Mouse (Mus musculus) heart, embryonic 14.5 days (tissue): ENCODE data around the gene Hsd17b3. TPM values are rescaled to one million over a fixed set of nuclear protein-coding genes. Genes with fewer than 3 reads are reported as not detected.

ENCODE experiments used
- ATAC-seq: fragments of 200-750 bp; cut with Nextera tagmentation; 2 replicates; pipeline ENCODE4 v1.8.0; 2017; ENCODE audit warnings: low read depth, moderate TSS enrichment; ENCODE audit not compliant: insufficient number of reproducible peaks, insufficient read depth, low FRiP score
- H3K27ac ChIP-seq, 2 experiments: fragments of 200-500 bp in 1 of 2; fragments of 300-500 bp in 1 of 2; sonication (generic) in 1 of 2; replicated peaks in 1 of 2; 2 replicates each; pipeline ENCODE4 v1.5.1; 2012 to 2014; ENCODE audit warnings: low read depth in 2 of 2, low read length in 2 of 2, control low read depth in 1 of 2, mild to moderate bottlenecking in 1 of 2, mixed read lengths in 1 of 2; ENCODE audit not compliant: control insufficient read depth in 1 of 2, insufficient read depth in 1 of 2
- H3K27me3 ChIP-seq: fragments of 300-500 bp; sonication (generic); 2 replicates; pipeline ENCODE4 v1.6.1; 2014; ENCODE audit warnings: mild to moderate bottlenecking, low read length, control low read depth; ENCODE audit not compliant: control insufficient read depth, insufficient read depth
- H3K36me3 ChIP-seq: fragments of 300-500 bp; sonication (generic); 2 replicates; pipeline ENCODE4 v1.6.1; 2014; ENCODE audit warnings: mild to moderate bottlenecking, control low read depth, low read length, mixed read lengths; ENCODE audit not compliant: control insufficient read depth, insufficient read depth
- H3K4me1 ChIP-seq, 2 experiments: fragments of 200-500 bp in 1 of 2; fragments of 300-500 bp in 1 of 2; sonication (generic) in 1 of 2; 2 replicates each; pipeline ENCODE4 v1.6.1; 2012 to 2014; ENCODE audit warnings: low read length in 2 of 2, control low read depth in 1 of 2, mixed read lengths in 1 of 2; ENCODE audit not compliant: control insufficient read depth in 2 of 2, insufficient read depth in 2 of 2
- H3K4me2 ChIP-seq: fragments of 300-500 bp; sonication (generic); 2 replicates; pipeline ENCODE4 v1.6.1; 2014; ENCODE audit warnings: mild to moderate bottlenecking, low read length
- H3K4me3 ChIP-seq, 2 experiments: fragments of 200-500 bp in 1 of 2; fragments of 300-500 bp in 1 of 2; sonication (generic) in 1 of 2; 2 replicates each; pipeline ENCODE4 v1.5.1; 2012 to 2014; ENCODE audit warnings: low read length in 2 of 2, mild to moderate bottlenecking in 2 of 2, control low read depth in 1 of 2, low read depth in 1 of 2, moderate library complexity in 1 of 2; ENCODE audit not compliant: control insufficient read depth in 1 of 2, insufficient read depth in 1 of 2
- H3K9ac ChIP-seq: fragments of 300-500 bp; sonication (generic); 2 replicates; pipeline ENCODE4 v1.6.1; 2014; ENCODE audit warnings: mild to moderate bottlenecking, low read length
- H3K9me3 ChIP-seq: fragments of 300-500 bp; sonication (generic); 2 replicates; pipeline ENCODE4 v1.6.1; 2016; ENCODE audit warnings: low read length, control low read depth; ENCODE audit not compliant: control insufficient read depth
- WGBS: fragments of 180-500 bp; shearing (Covaris S2); extraction: QIAGEN DNeasy Blood & Tissue Kit; methylation state at CpG from one replicate; pipeline ENCODE4 v1.1.7; 2014; 5-methylcytosine and 5-hydroxymethylcytosine counted together
- polyA plus RNA-seq: library from polyadenylated mRNA; unstranded; fragments of >200 nt; fragmentation: Nextera tagmentation; extraction: Ambion mirVana; gene quantifications from 2 replicates; pipeline ENCODE4 v1.2.1, GENCODE M21; 2014

Gene Hsd17b3
- not detected in 2 replicates for polyA plus RNA-seq

GRCm38 (mm10) chr13:64089130-64089529 lies at the start of gene Hsd17b3:
Gene Hsd17b3, minus strand, starts transcription at chr13:64089230.
- Histone ChIP-seq H3K27ac (no peak within 1 kb of the TSS), H3K27me3 (no peaks in the 10 kb centered on the region), H3K4me3 (no peak within 1 kb of the TSS), H3K36me3 (no peaks in the 10 kb centered on the region), H3K9me3 (no peaks in the 10 kb centered on the region), H3K4me2 (no peak within 1 kb of the TSS), H3K4me1 (0 out of 4 replicates have a peak, but pooled peaks cover 0 to 2% of the 10 kb centered on the region in 2 experiments), H3K9ac (no peak within 1 kb of the TSS)
- ATAC-seq: no peak
- WGBS: 73% methylated on average over 4 of the region's 4 CpGs

- no peaks in the 10 kb centered on the region for H3K9me3 ChIP-seq
- H3K27ac ChIP-seq: peak overlapping the region; percentile 32 to 51; a peak in 3 of 4 replicates
- H3K9ac ChIP-seq: peak overlapping the region; percentile 75
- peak overlapping the region; percentile 51 to 72 for H3K4me3 ChIP-seq
- H3K27me3 ChIP-seq: no peaks in the 10 kb centered on the region
- H3K36me3 ChIP-seq: peaks cover 28% of the 10 kb centered on the region
- H3K4me2 ChIP-seq: peak overlapping the region; percentile 63
- peaks cover 0 to 7% of the 10 kb centered on the region in 2 experiments; a peak in 1 of 4 replicates for H3K4me1 ChIP-seq
- ATAC-seq: 0 out of 2 replicates have a peak, but pooled peaks have one; percentile 48
- WGBS: 42% methylated on average over 15 of the region's 15 CpGs
These were observed 40.8 kb upstream of the Hsd17b3 start for GRCm38 (mm10) chr13:64129616-64130375.

- Histone ChIP-seq H3K36me3 (peaks cover 20% of the 10 kb centered on the region), H3K4me1 (peaks cover 0 to 7% of the 10 kb centered on the region in 2 experiments; a peak in 1 of 4 replicates), H3K27me3 (no peaks in the 10 kb centered on the region), H3K9me3 (no peaks in the 10 kb centered on the region), H3K4me2 (peak within 1 kb of the TSS; percentile 63), H3K9ac (peak within 1 kb of the TSS; percentile 75), H3K27ac (peak within 1 kb of the TSS; percentile 32 to 51; a peak in 3 of 4 replicates), H3K4me3 (peak within 1 kb of the TSS; percentile 51 to 72)
- ATAC-seq: peak; percentile 78
- WGBS: 6% methylated on average over 44 of the region's 44 CpGs
These were observed 40.0 kb upstream of the Hsd17b3 start, which contains the start of gene Slc35d2 for GRCm38 (mm10) chr13:64128858-64129615. Gene Slc35d2, minus strand, starts transcription at chr13:64129368.

- Histone ChIP-seq H3K4me2 (no peak overlapping the region), H3K27me3 (no peaks in the 10 kb centered on the region), H3K9me3 (0 out of 2 replicates have a peak, but pooled peaks cover 3% of the 10 kb centered on the region), H3K27ac (no peak overlapping the region), H3K4me1 (peaks cover 0 to 7% of the 10 kb centered on the region in 2 experiments; a peak in 1 of 4 replicates), H3K9ac (no peak overlapping the region), H3K4me3 (no peak overlapping the region), H3K36me3 (peaks cover 2% of the 10 kb centered on the region)
- ATAC-seq: no peak
- WGBS: 69% methylated on average over 4 of the region's 4 CpGs
These were observed 37.3 kb upstream of the Hsd17b3 start for GRCm38 (mm10) chr13:64126316-64126715.

DNA sequence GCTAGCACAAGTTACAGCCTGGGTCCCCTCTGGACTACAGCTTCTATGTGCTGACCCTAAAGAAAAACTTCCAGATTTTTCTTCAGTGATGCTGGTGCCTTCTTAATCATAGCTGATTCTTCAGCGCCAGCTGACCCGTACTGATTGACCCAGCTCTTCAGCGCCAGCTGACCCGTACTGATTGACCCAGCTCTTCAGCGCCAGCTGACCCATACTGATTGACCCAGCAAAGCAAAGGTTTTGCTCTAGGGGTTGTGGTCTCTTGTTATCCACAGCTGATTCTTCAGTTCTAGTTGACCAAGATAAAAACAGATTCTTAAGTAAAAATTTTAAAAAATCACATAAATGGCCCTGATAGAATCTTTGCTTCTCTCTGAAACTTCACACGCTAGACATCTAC lies 35.9 kb upstream of the Hsd17b3 start:
- no peak overlapping the region for H3K9ac ChIP-seq
- no peak overlapping the region for H3K27ac ChIP-seq
- no peak for ATAC-seq
- H3K27me3 ChIP-seq: no peaks in the 10 kb centered on the region
- H3K36me3 ChIP-seq: no peaks in the 10 kb centered on the region; the same call in 1 of the 2 replicates
- H3K4me2 ChIP-seq: no peak overlapping the region
- peaks cover 0 to 3% of the 10 kb centered on the region in 2 experiments; a peak in 1 of 4 replicates for H3K4me1 ChIP-seq
- WGBS: 94% methylated on average over 6 of the region's 6 CpGs
- 0 out of 2 replicates have a peak, but pooled peaks cover 3% of the 10 kb centered on the region for H3K9me3 ChIP-seq
- no peak overlapping the region for H3K4me3 ChIP-seq

DNA sequence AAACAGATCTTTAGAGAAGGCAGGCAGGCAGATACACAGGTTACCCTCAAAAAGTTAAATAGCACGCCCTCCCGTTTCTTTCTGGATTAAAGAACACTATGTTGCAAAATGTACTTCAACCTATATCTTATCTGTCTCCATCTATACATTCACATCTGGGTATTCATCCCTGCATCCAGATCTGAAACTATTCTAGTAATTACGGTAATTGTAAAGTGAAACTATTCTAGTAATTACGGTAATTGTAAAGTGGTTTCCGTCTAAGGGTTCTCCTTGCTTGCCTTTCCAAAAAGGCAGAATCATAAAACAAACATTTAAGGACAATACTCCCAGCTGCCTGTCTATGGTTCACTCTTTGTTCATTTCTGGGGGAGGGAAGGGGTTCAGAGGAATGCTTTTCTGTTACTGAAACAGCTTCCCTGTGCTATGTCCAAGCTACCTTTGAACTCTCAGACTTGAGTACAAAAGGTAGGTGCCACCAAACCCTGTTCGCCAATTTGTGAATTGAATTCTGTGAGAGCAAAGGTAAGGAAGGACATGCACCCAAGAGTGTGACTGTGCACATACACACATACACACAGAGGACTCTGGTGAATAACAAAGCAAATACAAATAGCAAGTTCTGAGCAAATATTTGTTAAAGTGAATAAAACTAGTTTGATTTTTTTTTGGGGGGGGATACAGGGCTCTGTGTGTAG lies 34.6 kb upstream of the Hsd17b3 start:
- peaks cover 0 to 1% of the 10 kb centered on the region in 2 experiments; a peak in 1 of 4 replicates for H3K4me1 ChIP-seq
- H3K27ac ChIP-seq: no peak overlapping the region
- 30% methylated on average over 6 of the region's 6 CpGs for WGBS
- H3K27me3 ChIP-seq: no peaks in the 10 kb centered on the region
- H3K36me3 ChIP-seq: no peaks in the 10 kb centered on the region; the same call in 1 of the 2 replicates
- no peak overlapping the region for H3K4me2 ChIP-seq
- no peak overlapping the region for H3K4me3 ChIP-seq
- H3K9me3 ChIP-seq: 0 out of 2 replicates have a peak, but pooled peaks cover 3% of the 10 kb centered on the region
- ATAC-seq: no peak
- no peak overlapping the region for H3K9ac ChIP-seq

GRCm38 (mm10) chr13:64120760-64121159 lies 31.7 kb upstream of the Hsd17b3 start:
- H3K9me3 ChIP-seq: 0 out of 2 replicates have a peak, but pooled peaks cover 3% of the 10 kb centered on the region
- no peaks in the 10 kb centered on the region for H3K4me1 ChIP-seq
- no peak overlapping the region for H3K4me3 ChIP-seq
- ATAC-seq: no peak
- no peak overlapping the region for H3K9ac ChIP-seq
- WGBS: 72% methylated on average over 4 of the region's 4 CpGs
- H3K27me3 ChIP-seq: no peaks in the 10 kb centered on the region
- no peaks in the 10 kb centered on the region; the same call in 1 of the 2 replicates for H3K36me3 ChIP-seq
- no peak overlapping the region for H3K4me2 ChIP-seq
- no peak overlapping the region for H3K27ac ChIP-seq
